Mouse (Mus musculus) urinary bladder, postnatal 10 days (tissue): Measurements from ENCODE around the gene Slc16a12.

Source experiments
- DNase-seq: peaks from one replicate; pipeline ENCODE4 v3.0.0; 2022; ENCODE audit warnings: low spot score

Gene Slc16a12

GRCm38 (mm10) chr19:34726254-34726962 lies 20.7 kb downstream of the Slc16a12 start:
- no peak for DNase-seq

GRCm38 (mm10) chr19:34725418-34725817 lies 21.7 kb downstream of the Slc16a12 start:
- no peak for DNase-seq

GRCm38 (mm10) chr19:34724598-34724997 lies 22.5 kb downstream of the Slc16a12 start:
- no peak for DNase-seq

- no peak for DNase-seq
Observed at GRCm38 (mm10) chr19:34722541-34722940, 24.5 kb downstream of the Slc16a12 start.

GRCm38 (mm10) chr19:34720130-34720529 lies 27.0 kb downstream of the Slc16a12 start:
- DNase-seq, result no peak

- no peak for DNase-seq
Observed at GRCm38 (mm10) chr19:34718963-34719362, 28.1 kb downstream of the Slc16a12 start.

- no peak for DNase-seq
Observed at GRCm38 (mm10) chr19:34718478-34718877, 28.6 kb downstream of the Slc16a12 start.

GRCm38 (mm10) chr19:34715895-34716294 lies 31.2 kb downstream of the Slc16a12 start:
- no peak for DNase-seq

GRCm38 (mm10) chr19:34714250-34714666 lies 32.8 kb downstream of the Slc16a12 start:
- no peak for DNase-seq

GRCm38 (mm10) chr19:34712050-34712449 lies 35.0 kb downstream of the Slc16a12 start:
- no peak for DNase-seq

- no peak for DNase-seq
Observed at GRCm38 (mm10) chr19:34708221-34708620, 38.9 kb downstream of the Slc16a12 start.

- DNase-seq, result no peak
Observed at GRCm38 (mm10) chr19:34707571-34707970, 39.5 kb downstream of the Slc16a12 start.

GRCm38 (mm10) chr19:34706261-34706660 lies 40.8 kb downstream of the Slc16a12 start:
- no peak for DNase-seq

GRCm38 (mm10) chr19:34705141-34705540 lies 41.9 kb downstream of the Slc16a12 start:
- DNase-seq, result no peak

GRCm38 (mm10) chr19:34699300-34699699 lies 47.8 kb downstream of the Slc16a12 start:
- DNase-seq, result no peak

GRCm38 (mm10) chr19:34698852-34699251 lies 48.2 kb downstream of the Slc16a12 start:
- no peak for DNase-seq

- no peak for DNase-seq
Observed at GRCm38 (mm10) chr19:34698432-34698831, 48.7 kb downstream of the Slc16a12 start.

GRCm38 (mm10) chr19:34697461-34697860 lies 49.6 kb downstream of the Slc16a12 start:
- no peak for DNase-seq

- DNase-seq, result no peak
Observed at GRCm38 (mm10) chr19:34696352-34696986, 50.6 kb downstream of the Slc16a12 start.

GRCm38 (mm10) chr19:34691402-34691801 lies 55.7 kb downstream of the Slc16a12 start:
- DNase-seq, result no peak

- DNase-seq, result no peak
Observed at GRCm38 (mm10) chr19:34685530-34685929, 61.6 kb downstream of the Slc16a12 start.

- DNase-seq, result no peak
Observed at GRCm38 (mm10) chr19:34684857-34685256, 62.2 kb downstream of the Slc16a12 start.

- no peak for DNase-seq
Observed at GRCm38 (mm10) chr19:34678428-34678827, 68.7 kb downstream of the Slc16a12 start.

- no peak for DNase-seq
Observed at GRCm38 (mm10) chr19:34673476-34673875, 73.6 kb downstream of the Slc16a12 start.
